Mouse (Mus musculus): Measurements from ENCODE around the gene Gm17324.

GRCm38 (mm10) chr9:78429551-78429950, 19.0 kb downstream of the Gm17324 start:
- no peak for TF ChIP-seq POLR2A (IDR thresholded peaks at IDR 0.05; ENCODE audit: insufficient read depth, low read length)
- no peak for TF ChIP-seq CTCF (IDR thresholded peaks at IDR 0.05; ENCODE audit: low read depth, low read length)
- no peak for TF ChIP-seq EP300 (IDR thresholded peaks at IDR 0.05; ENCODE audit: insufficient read depth, low read depth, low read length)
